Mouse (Mus musculus) liver, embryonic 14.5 days (tissue): Measurements from ENCODE around the gene Tle2. TPM values are rescaled to one million over a fixed set of nuclear protein-coding genes. Genes with fewer than 3 reads are reported as not detected.
A peak's percentile ranks its signal among the peaks of the same experiment; 100 is the strongest.

Source experiments
- ATAC-seq: fragments of 200-750 bp; cut with Nextera tagmentation; 2 replicates; pipeline ENCODE4 v1.8.0; 2017; ENCODE audit warnings: moderate number of reproducible peaks, mild to moderate bottlenecking, moderate library complexity; ENCODE audit not compliant: insufficient read depth
- DNase-seq, 3 experiments: peaks; one replicate each; pipeline ENCODE4 v3.0.0-alpha.2; 2012 to 2013; ENCODE audit warnings: low read depth in 3 of 3, low spot score in 3 of 3
- H3K27ac ChIP-seq: fragments of 300-500 bp; sonication (generic); 2 replicates; pipeline ENCODE4 v1.5.1; 2014; ENCODE audit warnings: moderate library complexity, mild to moderate bottlenecking, control low read depth, inconsistent platforms
- H3K27me3 ChIP-seq: fragments of 300-500 bp; sonication (generic); 2 replicates; pipeline ENCODE4 v1.6.1; 2014; ENCODE audit warnings: mild to moderate bottlenecking, low read length, moderate library complexity; ENCODE audit not compliant: control insufficient read depth, insufficient read depth
- H3K36me3 ChIP-seq: fragments of 300-500 bp; sonication (generic); replicated peaks from 2 replicates; pipeline ENCODE4 v1.6.1; 2014; ENCODE audit warnings: low read depth; ENCODE audit not compliant: control insufficient read depth, insufficient read depth
- H3K4me1 ChIP-seq, 2 experiments: fragments of 200-500 bp in 1 of 2; fragments of 300-500 bp in 1 of 2; sonication (generic) in 1 of 2; replicated peaks; 2 replicates each; pipeline ENCODE4 v1.6.1; 2012 to 2014; ENCODE audit warnings: antibody characterized with exemption in 1 of 2, inconsistent platforms in 1 of 2, low read length in 1 of 2; ENCODE audit not compliant: control insufficient read depth in 2 of 2, insufficient read depth in 2 of 2
- H3K4me2 ChIP-seq: fragments of 300-500 bp; sonication (generic); 2 replicates; pipeline ENCODE4 v1.6.1; 2014; ENCODE audit warnings: low read depth, mild to moderate bottlenecking, control low read depth, moderate library complexity
- H3K4me3 ChIP-seq, 2 experiments: fragments of 200-500 bp in 1 of 2; fragments of 300-500 bp in 1 of 2; sonication (generic) in 1 of 2; 2 replicates each; pipeline ENCODE4 v1.5.1; 2012 to 2014; ENCODE audit warnings: low read depth in 2 of 2, low read length in 2 of 2, mild to moderate bottlenecking in 2 of 2, control low read depth in 1 of 2, inconsistent platforms in 1 of 2, moderate library complexity in 1 of 2; ENCODE audit not compliant: insufficient read depth in 1 of 2
- H3K9ac ChIP-seq: fragments of 300-500 bp; sonication (generic); replicated peaks from 2 replicates; pipeline ENCODE4 v1.6.1; 2014; ENCODE audit warnings: mild to moderate bottlenecking, control low read depth, moderate library complexity
- H3K9me3 ChIP-seq: fragments of 300-500 bp; sonication (generic); 2 replicates; pipeline ENCODE4 v1.6.1; 2016; ENCODE audit warnings: low read length, mixed read lengths; ENCODE audit not compliant: control insufficient read depth
- CTCF ChIP-seq: IDR thresholded peaks from 2 replicates; pipeline ENCODE4 v1.5.1; 2016; ENCODE audit warnings: antibody characterized with exemption, low read depth, control low read depth
- EP300 ChIP-seq: IDR thresholded peaks from 2 replicates; pipeline ENCODE4 v1.6.1; 2016; ENCODE audit warnings: antibody characterized with exemption, low read depth
- WGBS: fragments of 180-500 bp; shearing (Covaris S2); extraction: QIAGEN DNeasy Blood & Tissue Kit; methylation state at CpG from one replicate; pipeline ENCODE4 v1.1.7; 2014; ENCODE audit not compliant: insufficient replicate concordance; 5-methylcytosine and 5-hydroxymethylcytosine counted together
- polyA plus RNA-seq, 2 experiments: library from polyadenylated mRNA; depleted of rRNA in 1 of 2; stranded (reverse) in 1 of 2; unstranded in 1 of 2; fragments of >200 nt; fragmentation: Nextera tagmentation in 1 of 2; extraction: Ambion mirVana in 1 of 2; gene quantifications; 2 replicates each; pipeline versions ENCODE4 v1.2.1 to v1.2.3; 2012 to 2014

The Tle2 gene
- polyA plus RNA-seq, 2 experiments, result 0.90 to 5.2 TPM

GRCm38 (mm10) chr10:81570238-81570800, 4.0 kb upstream of the Tle2 start:
- H3K27ac ChIP-seq, result no peak overlapping the region
- H3K27me3 ChIP-seq, result peaks cover 3% of the 10 kb centered on the region
- no peaks in the 10 kb centered on the region for H3K9me3 ChIP-seq
- H3K36me3 ChIP-seq, result peaks cover 5% of the 10 kb centered on the region
- WGBS, result 16% methylated on average over 8 of the region's 11 CpGs
- H3K9ac ChIP-seq, result peak overlapping the region; percentile 69
- no peak for DNase-seq
- no peak for ATAC-seq
- H3K4me1 ChIP-seq, result peaks cover 23 to 37% of the 10 kb centered on the region in 2 experiments
- H3K4me3 ChIP-seq, result peak overlapping the region; percentile 70 to 85
- H3K4me2 ChIP-seq, result peak overlapping the region; percentile 99
- TF ChIP-seq CTCF, result no peak
- TF ChIP-seq EP300, result no peak

GRCm38 (mm10) chr10:81570831-81571500, 3.4 kb upstream of the Tle2 start:
- WGBS, result 0% methylated on average over 34 of the region's 34 CpGs
- H3K9me3 ChIP-seq, result no peaks in the 10 kb centered on the region
- H3K36me3 ChIP-seq, result peaks cover 3% of the 10 kb centered on the region; the same call in 1 of the 2 replicates
- H3K4me2 ChIP-seq, result peak overlapping the region; percentile 99
- peaks cover 10% of the 10 kb centered on the region for H3K27me3 ChIP-seq
- peak overlapping the region; percentile 69 for H3K9ac ChIP-seq
- peaks cover 30 to 40% of the 10 kb centered on the region in 2 experiments for H3K4me1 ChIP-seq
- ATAC-seq (peak; percentile 32), DNase-seq (peak; percentile 74 to 76 (median 74))
- peak overlapping the region; percentile 70 to 85 for H3K4me3 ChIP-seq
- H3K27ac ChIP-seq, result peak overlapping the region; percentile 81
- no peak for TF ChIP-seq EP300
- 0 out of 2 replicates have a peak, but pooled peaks have one; percentile 14 for TF ChIP-seq CTCF

GRCm38 (mm10) chr10:81571501-81571876, 2.9 kb upstream of the Tle2 start:
- Histone ChIP-seq H3K4me2 (peak overlapping the region; percentile 99), H3K9me3 (no peaks in the 10 kb centered on the region), H3K27me3 (peaks cover 11% of the 10 kb centered on the region), H3K36me3 (no peaks in the 10 kb centered on the region), H3K4me3 (peak overlapping the region; percentile 70 to 85), H3K27ac (peak overlapping the region; percentile 81), H3K9ac (peak overlapping the region; percentile 56), H3K4me1 (peaks cover 30 to 40% of the 10 kb centered on the region in 2 experiments)
- under 1% methylated on average over 18 of the region's 18 CpGs for WGBS
- DNase-seq (peak; percentile 95 to 96 (median 96)), ATAC-seq (peak; percentile 85)
- TF ChIP-seq EP300, result no peak

GRCm38 (mm10) chr10:81572133-81572671, 2.2 kb upstream of the Tle2 start:
- Histone ChIP-seq H3K9ac (no peak overlapping the region), H3K27me3 (peaks cover 11% of the 10 kb centered on the region), H3K36me3 (no peaks in the 10 kb centered on the region), H3K9me3 (no peaks in the 10 kb centered on the region), H3K4me2 (peak overlapping the region; percentile 99), H3K4me3 (peak overlapping the region; percentile 50 to 70), H3K4me1 (peaks cover 30 to 40% of the 10 kb centered on the region in 2 experiments), H3K27ac (no peak overlapping the region)
- TF ChIP-seq EP300 (no peak), CTCF (no peak)
- 9% methylated on average over 9 of the region's 9 CpGs for WGBS
- DNase-seq (no peak), ATAC-seq (peak; percentile 1)

- Histone ChIP-seq H3K9ac (no peak overlapping the region), H3K4me1 (peaks cover 30 to 39% of the 10 kb centered on the region in 2 experiments), H3K27me3 (peaks cover 11% of the 10 kb centered on the region), H3K27ac (peak overlapping the region; percentile 23; the same call in 1 of the 2 replicates), H3K4me2 (peak overlapping the region; percentile 99), H3K4me3 (peak overlapping the region in 1 of 2 experiments; percentile 18; a peak in 1 of 4 replicates), H3K36me3 (no peaks in the 10 kb centered on the region), H3K9me3 (no peaks in the 10 kb centered on the region)
- WGBS, result 8% methylated on average over 9 of the region's 9 CpGs
- ATAC-seq, result peak; percentile 68
- no peak for TF ChIP-seq EP300
- no peak for TF ChIP-seq CTCF
- DNase-seq, result peak in 2 of 3 experiments; percentile 56 to 57
These were observed 1.4 kb upstream of the Tle2 start for GRCm38 (mm10) chr10:81572975-81573374.
